Mouse (Mus musculus) forebrain, embryonic 10.5 days (tissue): ENCODE results near the gene Ankrd13d. TPM values are rescaled to one million over a fixed set of nuclear protein-coding genes. Genes with fewer than 3 reads are reported as not detected.

ENCODE experiments used
- DNase-seq: peaks from one replicate; pipeline ENCODE4 v3.0.0-alpha.2; 2017; ENCODE audit warnings: low spot score; ENCODE audit errors: extremely low spot score
- H3K27ac ChIP-seq: fragments of 300-500 bp; sonication (generic); 2 replicates; pipeline ENCODE4 v1.5.1; 2016; ENCODE audit warnings: mild to moderate bottlenecking
- H3K27me3 ChIP-seq: fragments of 300-500 bp; sonication (generic); 2 replicates; pipeline ENCODE4 v1.6.1; 2016; ENCODE audit warnings: mild to moderate bottlenecking; ENCODE audit not compliant: poor library complexity, severe bottlenecking
- H3K36me3 ChIP-seq: fragments of 300-500 bp; sonication (generic); replicated peaks from 2 replicates; pipeline ENCODE4 v1.6.1; 2016; ENCODE audit warnings: mild to moderate bottlenecking, moderate library complexity
- H3K4me1 ChIP-seq: fragments of 300-500 bp; sonication (generic); 2 replicates; pipeline ENCODE4 v1.6.1; 2016
- H3K4me3 ChIP-seq: fragments of 300-500 bp; sonication (generic); 2 replicates; pipeline ENCODE4 v1.5.1; 2016; ENCODE audit warnings: mild to moderate bottlenecking, moderate library complexity
- H3K9me3 ChIP-seq: fragments of 300-500 bp; sonication (generic); 2 replicates; pipeline ENCODE4 v1.6.1; 2016; ENCODE audit warnings: mild to moderate bottlenecking, moderate library complexity
- WGBS: fragments of 180-500 bp; shearing (Covaris S2); methylation state at CpG from one replicate; pipeline ENCODE4 v1.1.7; 2016; 5-methylcytosine and 5-hydroxymethylcytosine counted together
- polyA plus RNA-seq: library from polyadenylated mRNA; unstranded; fragments of >200 nt; fragmentation: Nextera tagmentation; extraction: Ambion mirVana; gene quantifications from 2 replicates; pipeline ENCODE4 v1.2.1, GENCODE M21; 2016

Ankrd13d gene
- 7.9 and 9.2 TPM in 2 replicates for polyA plus RNA-seq

DNA sequence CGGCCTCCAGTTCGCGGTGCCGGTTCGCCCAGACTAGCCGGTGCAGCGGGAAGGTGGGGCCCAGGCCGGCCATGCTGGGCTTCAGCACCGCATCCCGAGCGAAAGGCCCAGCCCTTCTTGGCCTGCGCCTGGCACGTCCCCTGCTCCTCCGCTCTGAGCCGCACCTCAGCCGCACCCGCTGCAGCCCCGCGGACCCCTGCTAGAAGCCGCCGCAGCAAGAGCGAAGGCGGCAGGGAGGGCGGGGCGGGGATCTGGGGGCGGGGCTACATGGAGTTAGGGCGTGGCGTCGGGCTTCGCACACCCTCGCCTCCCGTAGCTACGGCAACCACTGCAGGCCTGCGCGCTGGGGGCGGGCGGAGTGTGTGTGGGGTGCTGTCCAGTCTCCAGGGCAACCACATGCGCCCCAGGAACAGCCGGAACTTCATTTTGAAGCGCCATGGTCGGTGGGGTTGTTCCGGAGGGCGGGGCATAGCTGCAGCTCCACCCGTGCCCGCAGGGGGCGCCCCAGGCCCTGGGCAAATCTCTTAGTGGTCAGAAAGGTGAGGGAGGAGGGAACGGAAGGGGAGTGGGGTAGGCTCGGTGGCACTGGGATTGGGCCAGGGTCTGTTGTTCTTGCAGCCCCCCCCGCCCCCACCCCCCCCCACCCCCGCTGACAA, at the start of gene Ankrd13d:
Ankrd13d (minus strand) TSS at position 240 of the 656 bp plus-strand sequence.
- peaks cover 16% of the 10 kb centered on the region for H3K27me3 ChIP-seq
- peaks cover 23% of the 10 kb centered on the region for H3K4me1 ChIP-seq
- WGBS: under 1% methylated on average over 48 of the region's 50 CpGs
- peak; percentile 89 for DNase-seq
- peak within 1 kb of the TSS; percentile 73 for H3K4me3 ChIP-seq
- H3K27ac ChIP-seq: peak within 1 kb of the TSS; percentile 83
- peaks cover 6% of the 10 kb centered on the region; the same call in 1 of the 2 replicates for H3K9me3 ChIP-seq
- peaks cover 59% of the 10 kb centered on the region for H3K36me3 ChIP-seq

DNA sequence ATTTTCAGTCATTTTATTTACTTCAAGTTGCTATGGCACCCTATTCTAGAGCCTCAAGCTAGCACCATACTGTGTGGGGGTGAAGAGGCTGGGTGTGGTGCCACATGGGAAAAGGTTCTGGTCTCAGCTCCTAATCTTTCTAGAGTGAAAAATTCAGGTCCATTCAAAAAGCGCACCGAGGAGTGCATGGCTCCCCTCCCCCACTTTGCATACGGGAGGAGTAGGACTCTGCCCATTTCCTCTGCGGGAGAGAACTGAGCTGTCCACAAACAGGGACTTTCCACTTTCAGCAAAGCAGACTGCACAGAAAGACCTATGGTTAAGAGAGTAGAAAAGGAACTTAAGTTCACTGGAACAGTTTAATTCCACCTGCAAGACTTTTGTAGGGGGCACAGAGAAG, 49.7 kb upstream of the Ankrd13d start:
- DNase-seq: no peak
- 0% methylated on average over 4 of the region's 4 CpGs for WGBS
- Histone ChIP-seq H3K4me1 (peaks cover 35% of the 10 kb centered on the region), H3K9me3 (no peaks in the 10 kb centered on the region), H3K27me3 (no peaks in the 10 kb centered on the region), H3K36me3 (peaks cover 63% of the 10 kb centered on the region), H3K4me3 (peak overlapping the region; percentile 74), H3K27ac (peak overlapping the region; percentile 93)

- Histone ChIP-seq H3K27ac (no peak overlapping the region), H3K4me1 (peaks cover 35% of the 10 kb centered on the region), H3K27me3 (no peaks in the 10 kb centered on the region), H3K4me3 (peak overlapping the region; percentile 74; the same call in 1 of the 2 replicates), H3K36me3 (peaks cover 66% of the 10 kb centered on the region), H3K9me3 (no peaks in the 10 kb centered on the region)
- no peak for DNase-seq
- 95% methylated on average over 3 of the region's 3 CpGs for WGBS
These were observed 48.3 kb upstream of the Ankrd13d start for GRCm38 (mm10) chr19:4331273-4331672.

GRCm38 (mm10) chr19:4330603-4331002, 47.7 kb upstream of the Ankrd13d start:
- Histone ChIP-seq H3K27ac (no peak overlapping the region), H3K4me1 (peaks cover 35% of the 10 kb centered on the region), H3K27me3 (no peaks in the 10 kb centered on the region), H3K9me3 (no peaks in the 10 kb centered on the region), H3K4me3 (no peak overlapping the region), H3K36me3 (peaks cover 72% of the 10 kb centered on the region)
- DNase-seq: no peak
- 90% methylated on average over 2 of the region's 2 CpGs for WGBS

DNA sequence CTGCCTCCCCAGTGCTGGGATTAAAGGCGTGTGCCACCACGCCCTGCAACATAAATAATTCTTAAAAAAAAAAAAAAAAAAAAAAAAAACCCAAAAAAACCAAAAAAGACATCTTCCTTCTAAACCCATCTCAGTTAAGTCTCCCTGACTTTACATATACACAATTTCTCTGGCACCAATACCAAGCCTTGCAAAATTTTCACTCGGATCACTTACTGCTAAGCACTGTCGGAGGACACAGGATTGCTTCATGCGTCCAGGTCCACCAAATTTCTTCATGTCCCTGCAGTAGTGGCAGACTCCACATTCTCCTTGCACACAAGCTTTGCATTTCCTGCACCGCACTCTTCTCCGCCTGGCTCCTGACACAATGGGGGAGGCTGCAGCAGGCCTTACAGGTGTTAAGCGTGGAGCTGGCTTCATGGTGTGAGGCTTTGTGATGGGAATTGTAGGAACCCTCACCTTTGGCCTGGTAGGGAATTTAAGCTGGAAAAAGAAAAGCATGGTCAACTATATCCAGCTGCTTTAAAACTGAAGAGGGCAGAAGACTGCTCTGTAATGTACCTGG, 45.9 kb upstream of the Ankrd13d start:
- no peak overlapping the region for H3K27ac ChIP-seq
- H3K9me3 ChIP-seq: no peaks in the 10 kb centered on the region
- WGBS: 92% methylated on average over 8 of the region's 8 CpGs
- H3K36me3 ChIP-seq: peaks cover 82% of the 10 kb centered on the region
- no peak for DNase-seq
- no peak overlapping the region for H3K4me3 ChIP-seq
- H3K27me3 ChIP-seq: no peaks in the 10 kb centered on the region
- H3K4me1 ChIP-seq: peaks cover 21% of the 10 kb centered on the region

GRCm38 (mm10) chr19:4326881-4327280, 43.9 kb upstream of the Ankrd13d start:
- WGBS: 92% methylated on average over 1 of the region's 1 CpGs
- no peak for DNase-seq
- H3K27me3 ChIP-seq: no peaks in the 10 kb centered on the region
- no peaks in the 10 kb centered on the region for H3K9me3 ChIP-seq
- no peak overlapping the region for H3K27ac ChIP-seq
- peaks cover 4% of the 10 kb centered on the region for H3K4me1 ChIP-seq
- no peak overlapping the region for H3K4me3 ChIP-seq
- H3K36me3 ChIP-seq: peaks cover 100% of the 10 kb centered on the region

- Histone ChIP-seq H3K9me3 (no peaks in the 10 kb centered on the region), H3K4me3 (no peak overlapping the region), H3K27me3 (no peaks in the 10 kb centered on the region), H3K4me1 (no peaks in the 10 kb centered on the region; the same call in 1 of the 2 replicates), H3K36me3 (peaks cover 99% of the 10 kb centered on the region), H3K27ac (no peak overlapping the region)
- DNase-seq: no peak
- WGBS: 92% methylated on average over 3 of the region's 3 CpGs
These were observed 43.2 kb upstream of the Ankrd13d start for GRCm38 (mm10) chr19:4326106-4326505.

DNA sequence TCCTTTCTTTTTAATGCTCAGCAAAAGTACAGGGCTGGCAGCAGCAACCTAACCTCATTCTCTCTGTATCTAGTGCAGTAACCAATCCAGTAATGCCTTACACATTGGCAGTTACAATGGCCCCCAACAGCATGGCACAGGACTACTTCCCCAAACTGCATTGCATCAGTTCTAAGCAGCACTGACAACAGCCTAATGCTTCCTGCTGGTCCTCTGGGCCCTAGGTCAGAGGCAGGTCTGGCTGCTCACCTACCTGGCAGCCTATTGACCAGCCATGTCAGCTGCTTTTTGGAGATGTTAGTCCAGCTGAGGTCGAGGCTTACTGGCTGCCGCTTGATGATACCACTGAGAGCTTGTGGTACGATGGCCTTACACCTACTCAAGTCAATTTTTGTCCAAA, 39.2 kb upstream of the Ankrd13d start:
- H3K4me3 ChIP-seq: no peak overlapping the region

DNA sequence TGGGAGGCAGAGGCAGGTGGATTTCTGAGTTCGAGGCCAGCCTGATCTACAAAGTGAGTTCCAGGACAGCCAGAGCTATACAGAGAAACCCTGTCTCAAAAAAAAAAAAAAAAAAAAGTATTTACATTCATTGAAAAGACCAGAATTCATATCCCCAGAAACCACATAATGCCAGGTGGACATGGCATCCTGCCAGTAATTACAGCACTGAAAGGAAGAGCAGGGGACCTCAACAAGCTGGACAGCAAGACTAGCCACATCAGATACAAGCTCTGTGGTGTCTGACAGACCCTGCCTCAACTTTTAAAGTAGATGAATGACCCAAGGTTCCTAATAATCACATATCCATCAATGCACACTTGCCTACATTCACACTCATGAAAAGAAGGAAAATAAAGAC, 38.7 kb upstream of the Ankrd13d start:
- H3K36me3 ChIP-seq: peaks cover 99% of the 10 kb centered on the region
- DNase-seq: no peak
- H3K4me3 ChIP-seq: no peak overlapping the region
- H3K4me1 ChIP-seq: no peaks in the 10 kb centered on the region
- H3K9me3 ChIP-seq: no peaks in the 10 kb centered on the region
- 89% methylated on average over 1 of the region's 1 CpGs for WGBS
- H3K27me3 ChIP-seq: no peaks in the 10 kb centered on the region
- no peak overlapping the region for H3K27ac ChIP-seq

More for the DNA sequence above, 39.2 kb upstream of the Ankrd13d start:
- no peak overlapping the region for H3K27ac ChIP-seq
- no peaks in the 10 kb centered on the region for H3K9me3 ChIP-seq
- H3K36me3 ChIP-seq: peaks cover 99% of the 10 kb centered on the region
- H3K27me3 ChIP-seq: no peaks in the 10 kb centered on the region
- WGBS: 96% methylated on average over 3 of the region's 3 CpGs
- no peaks in the 10 kb centered on the region for H3K4me1 ChIP-seq
- no peak for DNase-seq

GRCm38 (mm10) chr19:4319272-4319671, 36.3 kb upstream of the Ankrd13d start:
- peaks cover 92% of the 10 kb centered on the region for H3K36me3 ChIP-seq
- H3K27ac ChIP-seq: no peak overlapping the region
- DNase-seq: no peak
- H3K27me3 ChIP-seq: no peaks in the 10 kb centered on the region
- no peaks in the 10 kb centered on the region for H3K9me3 ChIP-seq
- WGBS: 92% methylated on average over 4 of the region's 4 CpGs
- no peaks in the 10 kb centered on the region for H3K4me1 ChIP-seq
- H3K4me3 ChIP-seq: no peak overlapping the region

DNA sequence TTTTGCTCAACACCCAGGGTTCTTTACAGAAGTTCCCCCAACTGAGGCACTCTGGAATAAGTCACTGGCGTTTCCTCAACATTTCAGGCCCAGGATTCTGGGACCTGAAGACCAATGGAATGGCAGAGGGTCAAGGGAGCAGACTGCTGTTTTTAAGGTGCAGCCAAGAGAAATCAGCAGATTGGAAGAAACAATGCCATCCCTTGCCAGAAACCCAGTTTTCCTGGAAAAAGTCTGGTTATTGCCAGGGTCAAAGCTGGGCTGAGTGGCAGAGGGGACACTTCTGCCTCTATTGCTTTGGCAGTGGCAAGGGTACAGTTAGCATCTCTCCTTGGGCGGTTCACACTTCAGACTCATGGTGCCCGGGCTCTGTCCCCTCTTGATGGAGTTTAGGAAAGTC, 34.2 kb upstream of the Ankrd13d start:
- 89% methylated on average over 3 of the region's 3 CpGs for WGBS
- H3K27ac ChIP-seq: no peak overlapping the region
- H3K36me3 ChIP-seq: peaks cover 79% of the 10 kb centered on the region

GRCm38 (mm10) chr19:4315223-4315944, 32.4 kb upstream of the Ankrd13d start:
- WGBS: 87% methylated on average over 6 of the region's 6 CpGs
- no peak overlapping the region for H3K4me3 ChIP-seq
- no peaks in the 10 kb centered on the region for H3K4me1 ChIP-seq
- no peaks in the 10 kb centered on the region for H3K27me3 ChIP-seq
- H3K9me3 ChIP-seq: no peaks in the 10 kb centered on the region
- H3K27ac ChIP-seq: no peak overlapping the region
- DNase-seq: no peak
- H3K36me3 ChIP-seq: peaks cover 62% of the 10 kb centered on the region

More for the DNA sequence above, 34.2 kb upstream of the Ankrd13d start:
- Histone ChIP-seq H3K9me3 (no peaks in the 10 kb centered on the region), H3K27me3 (no peaks in the 10 kb centered on the region), H3K4me3 (no peak overlapping the region), H3K4me1 (no peaks in the 10 kb centered on the region)
- DNase-seq: no peak

DNA sequence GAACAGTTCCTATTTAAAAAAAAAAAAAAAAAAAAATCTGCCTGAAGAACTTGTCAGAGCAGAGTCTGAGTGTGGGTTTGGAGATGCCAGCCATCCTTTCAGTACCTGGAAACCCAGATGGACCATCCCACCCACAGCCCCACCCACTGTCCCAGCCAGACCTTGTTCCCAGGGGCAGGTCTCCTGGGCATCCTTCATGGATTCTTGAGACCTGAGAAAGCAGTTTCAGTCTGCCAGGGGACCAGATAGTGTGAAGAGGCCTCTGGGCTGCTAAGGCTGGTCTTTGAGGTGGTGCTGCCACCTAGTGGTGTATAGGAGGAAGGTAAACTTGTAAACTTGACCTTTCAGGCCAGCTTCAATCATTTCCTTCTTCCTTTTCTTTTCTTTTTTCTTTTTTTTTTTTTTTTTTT, 26.8 kb upstream of the Ankrd13d start:
- Histone ChIP-seq H3K9me3 (no peaks in the 10 kb centered on the region), H3K4me3 (no peak overlapping the region), H3K27me3 (no peaks in the 10 kb centered on the region), H3K4me1 (peaks cover 13% of the 10 kb centered on the region), H3K27ac (no peak overlapping the region), H3K36me3 (peaks cover 10% of the 10 kb centered on the region)
- peak; percentile 59 for DNase-seq
